Mouse (Mus musculus): Measurements from ENCODE around the gene Smagp. TPM values are rescaled to one million over a fixed set of nuclear protein-coding genes. Genes with fewer than 3 reads are reported as not detected.

The Smagp gene
- total and polyA plus RNA-seq, 3 experiments, result 0.55 to 7.0 (median 3.2) TPM

DNA sequence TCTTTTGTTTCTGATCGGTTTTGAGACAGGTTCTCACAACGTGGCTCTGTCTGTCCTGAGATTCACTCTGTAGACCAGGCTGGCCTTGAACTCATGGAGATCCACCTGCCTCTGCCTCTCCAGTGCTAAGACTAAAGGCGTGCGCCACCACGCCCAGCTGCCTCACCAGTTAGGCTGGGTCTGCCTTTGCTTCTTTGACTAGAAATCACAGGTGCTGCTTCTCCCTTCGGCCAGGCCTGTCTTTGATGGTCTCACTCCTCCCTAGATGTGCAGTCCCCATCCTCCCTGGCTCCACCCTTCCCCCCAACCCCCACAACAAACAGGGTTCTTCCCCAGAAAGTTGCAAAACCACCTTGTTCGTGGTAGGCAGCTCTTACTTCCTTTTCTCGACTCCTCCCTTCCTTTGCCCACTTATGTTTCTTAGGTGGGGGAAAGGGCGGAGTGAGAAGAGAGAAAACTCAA is 28.1 kb upstream of the Smagp start (continued):
- TF ChIP-seq MEF2A (IDR thresholded peaks at IDR 0.05; ENCODE audit: borderline replicate concordance, low read depth, low read length) (peak; percentile 78), ETS1 (conservative IDR thresholded peaks at IDR 0.05; ENCODE audit: low read depth, low read length) (peak; percentile 60; the same call in 1 of the 2 replicates), BHLHE40 (IDR thresholded peaks at IDR 0.05; ENCODE audit: low read depth, low read length) (peak; percentile 67), SMC3 (IDR thresholded peaks at IDR 0.05; ENCODE audit: low read depth, low read length) (peak; percentile 20), NELFE (IDR thresholded peaks at IDR 0.05; ENCODE audit: low read depth, low read length) (no peak), POLR2A (IDR thresholded peaks at IDR 0.05; ENCODE audit: low read depth, low read length) (peak; percentile 52), EP300 (IDR thresholded peaks at IDR 0.05; ENCODE audit: low read length) (peak; percentile 73), JUND (conservative IDR thresholded peaks at IDR 0.05; ENCODE audit: low read depth, low read length) (no peak)

DNA sequence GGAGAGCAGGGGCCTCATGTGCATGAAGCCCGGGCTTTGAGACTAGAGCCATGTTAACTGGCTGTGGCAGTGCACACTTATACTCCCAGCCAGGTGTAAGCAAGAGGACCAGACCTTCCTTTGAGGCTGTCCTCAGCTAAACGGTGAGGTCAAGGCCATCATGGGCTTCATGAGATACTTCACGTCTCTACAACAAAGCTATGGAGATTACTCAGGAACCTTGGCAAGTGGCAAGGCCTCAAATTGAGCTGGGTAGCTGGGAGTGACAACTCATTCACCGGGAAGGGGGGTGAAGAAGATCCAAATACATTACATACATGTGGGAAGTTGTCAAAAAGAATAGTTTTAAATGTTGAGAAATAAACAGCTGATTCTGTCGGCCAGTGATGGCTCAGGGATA is 24.1 kb upstream of the Smagp start:
- H3K27ac ChIP-seq (ENCODE audit: insufficient read depth, low read depth), result no peak overlapping the region
- peaks cover 55 to 85% of the 10 kb centered on the region in 2 experiments for H3K36me3 ChIP-seq (replicated peaks in 1 of 2; ENCODE audit: control insufficient read depth in 1 of 2, insufficient read depth in 1 of 2, low read length in 1 of 2)
- no peak for TF ChIP-seq JUN (IDR thresholded peaks at IDR 0.05; ENCODE audit: insufficient read depth, low read depth, low read length)
- TF ChIP-seq UBTF (IDR thresholded peaks at IDR 0.05; ENCODE audit: low read depth, low read length), result no peak
- TF ChIP-seq ELF1 (IDR thresholded peaks at IDR 0.05; ENCODE audit: low read depth, low read length), result no peak
- TF ChIP-seq NELFE (IDR thresholded peaks at IDR 0.05; ENCODE audit: low read depth, low read length), result no peak
- no peaks in the 10 kb centered on the region for H3K9me3 ChIP-seq (replicated peaks; ENCODE audit: low read length)
- H3K27me3 ChIP-seq (replicated peaks), result no peaks in the 10 kb centered on the region
- DNase-seq (ENCODE audit: extremely low read depth), result no peak
- peaks cover 18% of the 10 kb centered on the region for H3K79me2 ChIP-seq (replicated peaks; ENCODE audit: control insufficient read depth, extremely low read depth, insufficient read depth, poor library complexity, severe bottlenecking)
- in situ Hi-C loops (cut with MboI; ENCODE audit: low pct_ligation_motif_present, low pct_unique_long_range_greater_than_20kb, low sequenced_read_pairs), result no loop called here
- no peak overlapping the region for H3K9ac ChIP-seq (ENCODE audit: insufficient read depth, low read depth)
- no peak overlapping the region for H3K4me2 ChIP-seq (ENCODE audit: insufficient read depth, low read depth, poor library complexity, severe bottlenecking)
- H3K4me3 ChIP-seq (replicated peaks in 1 of 3; ENCODE audit: low read depth in 2 of 3, low read length in 2 of 3, poor library complexity in 1 of 3), result no peak overlapping the region
- peaks cover 17 to 53% of the 10 kb centered on the region in 2 experiments for H3K4me1 ChIP-seq (ENCODE audit: control insufficient read depth in 1 of 2, insufficient read depth in 2 of 2)
- dilution Hi-C loops (cut with MboI; ENCODE audit: extremely low pct_ligation_motif_present, extremely low pct_unique_long_range_greater_than_20kb, low sequenced_read_pairs), result no loop called here

DNA sequence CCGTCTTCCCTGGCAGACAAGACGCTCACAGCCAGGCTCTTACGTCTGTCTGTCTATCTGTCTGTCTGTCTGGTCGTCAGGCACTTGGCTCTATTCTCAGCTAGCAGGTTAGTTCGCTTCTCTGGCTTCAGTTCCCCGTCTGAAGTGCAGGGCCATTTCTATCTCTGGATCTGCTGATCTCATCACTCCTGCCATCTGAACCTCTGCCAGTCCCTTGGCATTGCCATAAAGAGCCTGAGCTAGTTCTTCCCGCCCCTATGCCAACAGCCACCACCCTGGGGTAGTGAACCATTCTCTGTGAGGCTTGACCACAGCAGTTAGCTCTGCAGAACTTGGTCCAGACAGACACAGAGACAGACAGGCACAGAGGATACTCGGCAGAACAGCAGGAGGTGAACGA is 23.6 kb upstream of the Smagp start:
- peaks cover 60 to 87% of the 10 kb centered on the region in 2 experiments for H3K36me3 ChIP-seq (replicated peaks in 1 of 2; ENCODE audit: control insufficient read depth in 1 of 2, insufficient read depth in 1 of 2, low read length in 1 of 2)

More for the DNA sequence above, 23.6 kb upstream of the Smagp start:
- no peaks in the 10 kb centered on the region for H3K9me3 ChIP-seq (replicated peaks; ENCODE audit: low read length)
- no peak overlapping the region for H3K4me2 ChIP-seq (ENCODE audit: insufficient read depth, low read depth, poor library complexity, severe bottlenecking)
- H3K79me2 ChIP-seq (replicated peaks; ENCODE audit: control insufficient read depth, extremely low read depth, insufficient read depth, poor library complexity, severe bottlenecking), result peaks cover 13% of the 10 kb centered on the region; the same call in 1 of the 2 replicates
- no peaks in the 10 kb centered on the region for H3K27me3 ChIP-seq (replicated peaks)
- peaks cover 14 to 48% of the 10 kb centered on the region in 2 experiments for H3K4me1 ChIP-seq (ENCODE audit: control insufficient read depth in 1 of 2, insufficient read depth in 2 of 2)
- in situ Hi-C loops (cut with MboI; ENCODE audit: low pct_ligation_motif_present, low pct_unique_long_range_greater_than_20kb, low sequenced_read_pairs) (no loop called here), dilution Hi-C loops (cut with MboI; ENCODE audit: extremely low pct_ligation_motif_present, extremely low pct_unique_long_range_greater_than_20kb, low sequenced_read_pairs) (no loop called here)
- no peak for DNase-seq (ENCODE audit: extremely low read depth)
- TF ChIP-seq ZMIZ1 (IDR thresholded peaks at IDR 0.05; ENCODE audit: low read depth, low read length), result no peak
- no peak for TF ChIP-seq MAX (IDR thresholded peaks at IDR 0.05; ENCODE audit: low read length)
- no peak for TF ChIP-seq CTCF (conservative IDR thresholded peaks at IDR 0.05 in 1 of 2, IDR thresholded peaks at IDR 0.05 in 1 of 2; ENCODE audit: low read depth in 2 of 2, low read length in 2 of 2)
- no peak for TF ChIP-seq SIN3A (IDR thresholded peaks at IDR 0.05; ENCODE audit: low read length)
- no peak for TF ChIP-seq POLR2AphosphoS2 (IDR thresholded peaks at IDR 0.05; ENCODE audit: low read depth, low read length)
- TF ChIP-seq USF1 (IDR thresholded peaks at IDR 0.05; ENCODE audit: low read depth, low read length), result no peak
- TF ChIP-seq ZC3H11A (IDR thresholded peaks at IDR 0.05; ENCODE audit: low read depth, low read length), result no peak
- TF ChIP-seq RAD21 (IDR thresholded peaks at IDR 0.05; ENCODE audit: low read depth, low read length), result no peak
- TF ChIP-seq BHLHE40 (IDR thresholded peaks at IDR 0.05; ENCODE audit: low read depth, low read length), result no peak
- no peak for TF ChIP-seq MAFK (IDR thresholded peaks at IDR 0.05; ENCODE audit: insufficient replicate concordance, low read length)
- TF ChIP-seq JUND (conservative IDR thresholded peaks at IDR 0.05; ENCODE audit: low read depth, low read length), result no peak
- TF ChIP-seq ZKSCAN1 (IDR thresholded peaks at IDR 0.05; ENCODE audit: borderline replicate concordance, low read depth, low read length), result no peak
- no peak for TF ChIP-seq CHD1 (IDR thresholded peaks at IDR 0.05; ENCODE audit: low read depth, low read length)
- TF ChIP-seq E2F4 (IDR thresholded peaks at IDR 0.05; ENCODE audit: insufficient replicate concordance, low read depth, low read length), result no peak
- no peak for TF ChIP-seq IRF4 (IDR thresholded peaks at IDR 0.05; ENCODE audit: low read depth, low read length)
- TF ChIP-seq ETS1 (conservative IDR thresholded peaks at IDR 0.05; ENCODE audit: low read depth, low read length), result no peak
- H3K9ac ChIP-seq (ENCODE audit: insufficient read depth, low read depth), result no peak overlapping the region
- H3K27ac ChIP-seq (ENCODE audit: insufficient read depth, low read depth), result no peak overlapping the region
- no peak overlapping the region for H3K4me3 ChIP-seq (replicated peaks in 1 of 3; ENCODE audit: low read depth in 2 of 3, low read length in 2 of 3, poor library complexity in 1 of 3)
